Mouse (Mus musculus): ENCODE measurements around the gene Ilf3.
"Not testable (repeated sequence)": the region's sequence is repeated elsewhere in the genome, so short reads cannot be mapped to it uniquely, and the experiment has no call there.

Ilf3 gene

GRCm38 (mm10) chr9:21367357-21368111 is at the start of gene Ilf3:
TSS of gene Ilf3 (plus strand) at chr9:21367871.
- peak; percentile 100 for DNase-seq (ENCODE audit: extremely low spot score, low spot score)

GRCm38 (mm10) chr9:21318792-21319191 is 48.9 kb upstream of the Ilf3 start:
- DNase-seq (ENCODE audit: extremely low spot score, low spot score) = no peak

GRCm38 (mm10) chr9:21319503-21319902 is 48.2 kb upstream of the Ilf3 start:
- DNase-seq (ENCODE audit: extremely low spot score, low spot score) = no peak

- no peak for DNase-seq (ENCODE audit: extremely low spot score, low spot score)
Measured at GRCm38 (mm10) chr9:21320280-21320618, 47.4 kb upstream of the Ilf3 start.

GRCm38 (mm10) chr9:21320619-21321512 is 46.8 kb upstream of the Ilf3 start, which contains the start of gene Slc44a2:
TSS of gene Slc44a2 (plus strand) at chr9:21320698.
- peak; percentile 89 for DNase-seq (ENCODE audit: extremely low spot score, low spot score)

- no peak for DNase-seq (ENCODE audit: extremely low spot score, low spot score)
Measured at GRCm38 (mm10) chr9:21321513-21321835, 46.2 kb upstream of the Ilf3 start.

- no peak for DNase-seq (ENCODE audit: extremely low spot score, low spot score)
Measured at GRCm38 (mm10) chr9:21322211-21322916, 45.3 kb upstream of the Ilf3 start.

GRCm38 (mm10) chr9:21322917-21323297 is 44.8 kb upstream of the Ilf3 start:
- DNase-seq (ENCODE audit: extremely low spot score, low spot score) = not testable (repeated sequence)

- DNase-seq (ENCODE audit: extremely low spot score, low spot score) = no peak
Measured at GRCm38 (mm10) chr9:21324269-21324668, 43.4 kb upstream of the Ilf3 start.

GRCm38 (mm10) chr9:21327569-21327968 is 40.1 kb upstream of the Ilf3 start:
- DNase-seq (ENCODE audit: extremely low spot score, low spot score) = no peak

GRCm38 (mm10) chr9:21328041-21328440 is 39.6 kb upstream of the Ilf3 start:
- DNase-seq (ENCODE audit: extremely low spot score, low spot score) = no peak

- DNase-seq (ENCODE audit: extremely low spot score, low spot score) = no peak
Measured at GRCm38 (mm10) chr9:21329041-21329440, 38.6 kb upstream of the Ilf3 start.

- no peak for DNase-seq (ENCODE audit: extremely low spot score, low spot score)
Measured at GRCm38 (mm10) chr9:21329699-21330289, 37.9 kb upstream of the Ilf3 start.

GRCm38 (mm10) chr9:21331365-21332140 is 36.1 kb upstream of the Ilf3 start:
- DNase-seq (ENCODE audit: extremely low spot score, low spot score) = no peak

- DNase-seq (ENCODE audit: extremely low spot score, low spot score) = no peak
Measured at GRCm38 (mm10) chr9:21332161-21333061, 35.3 kb upstream of the Ilf3 start.

- no peak for DNase-seq (ENCODE audit: extremely low spot score, low spot score)
Measured at GRCm38 (mm10) chr9:21333523-21333922, 34.1 kb upstream of the Ilf3 start.

- no peak for DNase-seq (ENCODE audit: extremely low spot score, low spot score)
Measured at GRCm38 (mm10) chr9:21334747-21335146, 32.9 kb upstream of the Ilf3 start.

GRCm38 (mm10) chr9:21335391-21335790 is 32.3 kb upstream of the Ilf3 start:
- no peak for DNase-seq (ENCODE audit: extremely low spot score, low spot score)

- no peak for DNase-seq (ENCODE audit: extremely low spot score, low spot score)
Measured at GRCm38 (mm10) chr9:21336491-21336890, 31.2 kb upstream of the Ilf3 start.

- DNase-seq (ENCODE audit: extremely low spot score, low spot score) = no peak
Measured at GRCm38 (mm10) chr9:21337652-21338051, 30.0 kb upstream of the Ilf3 start.
